8 mouse cellular contexts compared by ENCODE assay signal in genomic region chr6:87887594-87888233, GRCm38 (mm10). TPM values are rescaled to one million over a fixed set of nuclear protein-coding genes. Genes with fewer than 3 reads are reported as not detected.
A peak's percentile ranks its signal among the peaks of the same experiment; 100 is the strongest.
DNase-seq lines count a peak whose midpoint lies in the region; ATAC-seq and TF ChIP-seq lines count a peak whose summit lies in the region.

TSS of gene Copg1 (plus strand) at chr6:87887814.

- H3K4me1 ChIP-seq in embryonic facial prominence, embryonic 13.5 days = peaks cover 7% of the 10 kb centered on the region
- H3K4me1 ChIP-seq in kidney, adult 2 months (ENCODE audit: control insufficient read depth, insufficient read depth, low read length) = peaks cover 8% of the 10 kb centered on the region; the same call in 1 of the 2 replicates
- peaks cover 7% of the 10 kb centered on the region for H3K4me1 ChIP-seq in limb, embryonic 12.5 days (replicated peaks)
- peaks cover 14% of the 10 kb centered on the region for H3K4me1 ChIP-seq in midbrain, embryonic 15.5 days
- peaks cover 3% of the 10 kb centered on the region; the same call in 1 of the 2 replicates for H3K4me1 ChIP-seq in spleen, adult 2 months (ENCODE audit: control insufficient read depth, insufficient read depth, insufficient read length)

- peak within 1 kb of the TSS; percentile 78 for H3K4me2 ChIP-seq in embryonic facial prominence, embryonic 13.5 days
- H3K4me2 ChIP-seq in limb, embryonic 12.5 days = peak within 1 kb of the TSS; percentile 63
- H3K4me2 ChIP-seq in midbrain, embryonic 15.5 days = peak within 1 kb of the TSS; percentile 74

- H3K27ac ChIP-seq in embryonic facial prominence, embryonic 13.5 days = peak within 1 kb of the TSS; percentile 82
- H3K27ac ChIP-seq in kidney, adult 2 months (ENCODE audit: insufficient read depth, low read depth, low read length) = peak within 1 kb of the TSS; percentile 26
- peak within 1 kb of the TSS; percentile 73 for H3K27ac ChIP-seq in limb, embryonic 12.5 days
- peak within 1 kb of the TSS; percentile 71 for H3K27ac ChIP-seq in midbrain, embryonic 15.5 days
- H3K27ac ChIP-seq in spleen, adult 2 months (ENCODE audit: insufficient read depth, low read length) = peak within 1 kb of the TSS; percentile 76

- no peaks in the 10 kb centered on the region for H3K27me3 ChIP-seq in embryonic facial prominence, embryonic 13.5 days
- no peaks in the 10 kb centered on the region for H3K27me3 ChIP-seq in kidney, adult 2 months (replicated peaks; ENCODE audit: control insufficient read depth, insufficient read depth, low read length)
- H3K27me3 ChIP-seq in limb, embryonic 12.5 days = no peaks in the 10 kb centered on the region
- H3K27me3 ChIP-seq in midbrain, embryonic 15.5 days (replicated peaks) = no peaks in the 10 kb centered on the region
- no peaks in the 10 kb centered on the region for H3K27me3 ChIP-seq in spleen, adult 2 months (ENCODE audit: control insufficient read depth, insufficient read depth, low read length)

- peak; percentile 68 for TF ChIP-seq POLR2A in kidney, adult 2 months (IDR thresholded peaks at IDR 0.05; ENCODE audit: low read depth, low read length)
- peak; percentile 73 for TF ChIP-seq POLR2A in spleen, adult 2 months (IDR thresholded peaks at IDR 0.05; ENCODE audit: low read depth, low read length)

- H3K9ac ChIP-seq in embryonic facial prominence, embryonic 13.5 days = peak within 1 kb of the TSS; percentile 93
- H3K9ac ChIP-seq in limb, embryonic 12.5 days (replicated peaks) = peak within 1 kb of the TSS; percentile 85
- peak within 1 kb of the TSS; percentile 91 for H3K9ac ChIP-seq in midbrain, embryonic 15.5 days

- DNase-seq in 3134 (ENCODE audit: extremely low read depth, insufficient read length, low spot score) = peak; percentile 96
- DNase-seq in adrenal gland, postnatal 36 days = peak; percentile 100
- DNase-seq in heart, adult 18-20 months = peak; percentile 99 to 100
- DNase-seq in kidney, adult 2 months = peak; percentile 100
- peak; percentile 98 to 100 for DNase-seq in spleen, adult 2 months (ENCODE audit: low read depth in 1 of 2, low spot score in 2 of 2)

- peaks cover 38% of the 10 kb centered on the region for H3K36me3 ChIP-seq in embryonic facial prominence, embryonic 13.5 days
- no peaks in the 10 kb centered on the region for H3K36me3 ChIP-seq in kidney, adult 2 months (ENCODE audit: control insufficient read depth, insufficient read depth, low read length)
- peaks cover 39% of the 10 kb centered on the region for H3K36me3 ChIP-seq in limb, embryonic 12.5 days
- H3K36me3 ChIP-seq in midbrain, embryonic 15.5 days (replicated peaks) = peaks cover 23% of the 10 kb centered on the region
- peaks cover 28% of the 10 kb centered on the region for H3K36me3 ChIP-seq in spleen, adult 2 months (ENCODE audit: control insufficient read depth, insufficient read depth, low read length)

- H3K9me3 ChIP-seq in embryonic facial prominence, embryonic 13.5 days = no peaks in the 10 kb centered on the region
- H3K9me3 ChIP-seq in limb, embryonic 12.5 days = no peaks in the 10 kb centered on the region
- no peaks in the 10 kb centered on the region for H3K9me3 ChIP-seq in midbrain, embryonic 15.5 days

- 1% methylated on average over 31 of the region's 31 CpGs for WGBS in embryonic facial prominence, embryonic 13.5 days
- under 1% methylated on average over 31 of the region's 31 CpGs for WGBS in kidney, adult 2 months
- WGBS in limb, embryonic 12.5 days = 1% methylated on average over 31 of the region's 31 CpGs
- under 1% methylated on average over 31 of the region's 31 CpGs for WGBS in midbrain, embryonic 15.5 days
- under 1% methylated on average over 31 of the region's 31 CpGs for whole genome bisulfite sequencing in spleen, adult 2 months

- peak; percentile 92 for TF ChIP-seq CTCF in kidney, adult 2 months (conservative IDR thresholded peaks at IDR 0.05; ENCODE audit: insufficient read depth, insufficient read length, low read depth, low read length)
- TF ChIP-seq CTCF in spleen, adult 2 months (IDR thresholded peaks at IDR 0.05; ENCODE audit: extremely low read depth, insufficient read depth, insufficient read length, insufficient replicate concordance) = peak; percentile 90

- H3K4me3 ChIP-seq in embryonic facial prominence, embryonic 13.5 days = peak within 1 kb of the TSS; percentile 89
- peak within 1 kb of the TSS; percentile 85 for H3K4me3 ChIP-seq in kidney, adult 2 months (ENCODE audit: insufficient read depth, low read depth, low read length)
- H3K4me3 ChIP-seq in limb, embryonic 12.5 days (replicated peaks) = peak within 1 kb of the TSS; percentile 77
- peak within 1 kb of the TSS; percentile 75 for H3K4me3 ChIP-seq in midbrain, embryonic 15.5 days
- peak within 1 kb of the TSS; percentile 76 for H3K4me3 ChIP-seq in spleen, adult 2 months (ENCODE audit: extremely low read depth, insufficient read depth, insufficient read length)

- peak; percentile 92 for ATAC-seq in embryonic facial prominence, embryonic 13.5 days (ENCODE audit: insufficient number of reproducible peaks, insufficient read depth, low FRiP score, low TSS enrichment, low read depth)
- ATAC-seq in limb, embryonic 12.5 days (ENCODE audit: insufficient number of reproducible peaks, insufficient read depth, low FRiP score, low TSS enrichment, low read depth) = peak; percentile 94
- ATAC-seq in midbrain, embryonic 15.5 days (replicated peaks) = peak; percentile 94

RNA-seq across cellular contexts. Expression of gene Copg1, which starts in this region (rescaled TPM):
- 100 to 1,000 TPM; 104 to 120 TPM for total RNA-seq in adrenal gland, postnatal 36 days (2021)
- polyA plus RNA-seq in embryonic facial prominence, embryonic 13.5 days (2015; fragmentation: Nextera tagmentation; extraction: Ambion mirVana) = 162 and 176 TPM in 2 replicates
- 10 to 100 TPM; 38.9 to 39.3 TPM for total RNA-seq in heart, adult 18-20 months (2021)
- 35.5 and 41.4 TPM in 2 replicates for polyA plus RNA-seq in kidney, adult 2 months (2012; rRNA removed)
- polyA plus RNA-seq in limb, embryonic 12.5 days (2016; fragmentation: Nextera tagmentation; extraction: Ambion mirVana) = 169 and 178 TPM in 2 replicates
- polyA plus RNA-seq in midbrain, embryonic 15.5 days (2015; fragmentation: Nextera tagmentation; extraction: Ambion mirVana) = 198 and 199 TPM in 2 replicates
- 35.5 and 37.3 TPM in 2 replicates for polyA plus RNA-seq in spleen, adult 2 months (2012; rRNA removed)

Comparison
In these comparisons a context has a peak if more than half of its experiments do, and no peak if none do; other contexts are left out.
1. Peak in every context shown above with its lines: DNase-seq, ATAC-seq, H3K4me3 ChIP-seq and H3K27ac ChIP-seq.
2. H3K27ac ChIP-seq: peak in every context shown above with its lines; median percentile 82 in embryonic facial prominence, embryonic 13.5 days; 76 in spleen, adult 2 months; 73 in limb, embryonic 12.5 days; 71 in midbrain, embryonic 15.5 days; 26 in kidney, adult 2 months.